Mouse (Mus musculus): ENCODE results near the gene Ryr3. TPM values are rescaled to one million over a fixed set of nuclear protein-coding genes. Genes with fewer than 3 reads are reported as not detected.
A peak's percentile ranks its signal among the peaks of the same experiment; 100 is the strongest.

The Ryr3 gene
- total RNA-seq (2021) = 10 to 100 TPM; 17.9 to 18.4 TPM
- long read RNA-seq, experiment 1, partial matches to known transcripts = 1 of 4 reads
- long read RNA-seq, experiment 1, other reads (novel, unspliced or antisense) = 3 of 4 reads
- long read RNA-seq, experiment 2, partial matches to known transcripts = 1 of 1 reads
- long read RNA-seq, experiment 2, other reads (novel, unspliced or antisense) = 0 of 1 reads

DNA sequence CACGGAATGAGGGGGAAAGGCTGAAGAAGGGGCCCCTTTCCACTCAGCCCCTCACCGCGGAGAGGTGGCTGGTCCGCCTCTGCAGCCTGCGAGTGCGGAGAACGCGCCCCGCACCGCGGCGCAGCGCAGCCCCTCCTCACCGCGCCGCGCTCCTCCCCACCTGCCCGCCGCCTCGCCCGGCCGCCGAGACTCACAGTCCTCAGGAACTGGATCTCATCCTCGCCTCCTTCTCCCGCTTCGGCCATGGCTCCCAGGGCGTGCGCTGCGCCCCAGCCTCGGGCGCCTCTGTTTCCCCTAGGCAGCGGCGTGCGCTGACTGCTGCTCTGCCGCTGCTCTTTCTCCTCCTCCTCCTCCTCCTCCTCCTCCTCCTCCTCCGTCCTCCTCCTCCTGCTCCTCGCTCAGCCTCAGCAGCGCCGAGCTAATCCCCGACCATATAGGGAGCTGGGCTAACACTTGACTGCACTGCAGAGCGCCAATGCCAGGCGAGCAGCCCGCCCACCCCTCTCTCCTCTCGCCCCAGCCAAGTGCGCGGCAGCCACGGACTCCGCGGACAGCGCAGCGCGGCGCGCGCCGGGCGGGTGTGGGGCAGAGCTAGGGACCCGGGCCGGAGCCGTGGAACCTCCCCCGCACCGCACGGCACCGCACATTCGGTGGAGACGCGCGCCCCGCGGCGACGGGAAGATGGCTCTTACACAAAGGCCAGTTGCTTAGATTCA lies at the start of gene Ryr3:
TSS of gene Ryr3 (minus strand) at position 351 of the 716 bp plus-strand sequence.
- DNase-seq = peak; percentile 38

- no peak for DNase-seq
Measured at GRCm38 (mm10) chr2:113238871-113239270, 22.0 kb upstream of the Ryr3 start.

- DNase-seq = no peak
Measured at GRCm38 (mm10) chr2:113236993-113237392, 20.1 kb upstream of the Ryr3 start.

DNA sequence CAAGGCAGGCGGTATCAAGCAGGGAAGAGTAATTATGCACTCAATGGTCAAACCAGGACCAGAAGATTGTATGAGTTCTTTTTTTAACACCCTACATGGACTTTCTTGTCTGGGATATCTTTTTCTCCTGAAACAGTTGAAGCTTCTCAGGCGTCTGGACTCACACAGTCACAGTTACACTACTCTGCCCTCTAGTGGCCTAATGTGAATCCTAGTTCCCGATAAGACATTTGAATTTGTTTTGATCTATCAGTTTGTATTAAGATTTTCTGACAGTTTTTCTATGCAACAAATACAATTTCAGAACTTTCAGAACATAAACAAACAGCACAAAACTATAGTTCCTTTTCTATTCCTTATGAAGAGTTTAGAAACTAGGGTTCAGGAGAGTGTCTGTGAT lies 17.7 kb upstream of the Ryr3 start:
- DNase-seq = no peak

GRCm38 (mm10) chr2:113233356-113233755 lies 16.5 kb upstream of the Ryr3 start:
- DNase-seq = no peak

DNA sequence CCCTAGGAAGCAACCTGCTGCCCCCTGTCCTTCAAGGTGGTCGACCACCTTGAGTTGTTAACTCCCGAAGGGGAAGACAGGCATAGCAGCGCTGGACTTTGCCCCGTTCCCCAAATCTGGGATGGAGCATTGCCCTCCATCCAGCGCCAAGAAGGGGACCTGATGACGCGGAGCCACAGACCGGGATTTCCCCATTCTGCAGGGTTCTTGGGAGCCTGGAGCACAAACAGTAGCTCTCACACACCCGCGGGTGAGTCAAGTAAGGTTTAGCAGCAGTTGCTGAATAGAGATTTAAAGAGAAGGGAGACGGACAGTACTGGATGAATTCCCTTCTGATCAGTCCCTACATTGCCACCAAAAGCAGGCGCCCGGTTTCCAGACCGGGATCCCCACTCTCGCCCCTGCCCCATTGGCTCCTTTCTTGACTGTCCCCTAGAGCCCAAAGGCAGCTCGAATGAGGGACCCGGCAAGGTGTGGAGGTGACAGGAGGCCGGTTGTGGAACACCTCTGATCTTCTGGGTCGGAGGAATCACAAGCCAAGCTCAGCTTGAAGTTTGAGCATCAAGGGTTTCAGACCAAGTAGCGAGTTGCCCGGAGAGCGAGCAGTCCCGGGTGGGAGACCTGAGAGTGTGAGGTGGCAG lies 671 bp downstream of the Ryr3 start:
- DNase-seq = no peak

DNA sequence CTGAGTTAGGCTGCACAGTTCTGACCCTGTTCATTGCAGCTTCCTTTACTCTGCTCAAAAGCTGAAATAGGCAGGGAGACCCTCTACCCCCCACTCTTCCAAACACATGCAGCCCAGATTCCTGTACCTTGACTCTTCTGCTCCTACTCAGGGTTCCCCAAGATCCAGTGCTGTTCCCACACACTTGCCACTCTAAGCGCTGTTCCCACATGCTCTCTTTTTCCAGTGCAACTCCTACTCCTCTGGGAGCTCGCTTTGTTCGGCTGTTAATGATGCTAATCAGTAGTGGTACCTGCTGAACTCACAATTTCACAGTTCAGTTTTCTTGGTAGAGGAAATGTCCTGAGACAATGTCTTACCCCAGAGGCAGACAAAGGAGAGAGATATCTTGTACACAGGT lies 6.9 kb downstream of the Ryr3 start:
- no peak for DNase-seq

DNA sequence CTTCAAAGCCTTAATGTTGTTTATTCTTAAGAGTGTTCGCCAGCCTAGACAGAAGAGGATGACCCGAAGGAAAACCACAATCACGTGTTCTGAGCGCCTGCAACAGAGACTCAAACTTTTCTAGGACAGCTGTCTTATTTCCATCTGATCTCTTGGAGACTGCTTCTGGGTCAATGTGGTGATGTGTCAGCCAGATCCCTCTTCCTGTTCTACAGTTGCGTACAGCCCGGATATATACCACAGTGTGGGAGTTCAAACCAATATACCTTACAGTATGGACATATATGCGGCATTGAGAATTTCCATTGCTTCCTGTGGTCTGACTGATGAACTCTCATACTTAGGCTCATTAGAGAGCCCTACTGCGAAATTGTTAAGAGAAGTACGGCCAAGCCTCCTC lies 7.6 kb downstream of the Ryr3 start:
- no peak for DNase-seq

- no peak for DNase-seq
Measured at GRCm38 (mm10) chr2:113202857-113203256, 14.0 kb downstream of the Ryr3 start.

DNA sequence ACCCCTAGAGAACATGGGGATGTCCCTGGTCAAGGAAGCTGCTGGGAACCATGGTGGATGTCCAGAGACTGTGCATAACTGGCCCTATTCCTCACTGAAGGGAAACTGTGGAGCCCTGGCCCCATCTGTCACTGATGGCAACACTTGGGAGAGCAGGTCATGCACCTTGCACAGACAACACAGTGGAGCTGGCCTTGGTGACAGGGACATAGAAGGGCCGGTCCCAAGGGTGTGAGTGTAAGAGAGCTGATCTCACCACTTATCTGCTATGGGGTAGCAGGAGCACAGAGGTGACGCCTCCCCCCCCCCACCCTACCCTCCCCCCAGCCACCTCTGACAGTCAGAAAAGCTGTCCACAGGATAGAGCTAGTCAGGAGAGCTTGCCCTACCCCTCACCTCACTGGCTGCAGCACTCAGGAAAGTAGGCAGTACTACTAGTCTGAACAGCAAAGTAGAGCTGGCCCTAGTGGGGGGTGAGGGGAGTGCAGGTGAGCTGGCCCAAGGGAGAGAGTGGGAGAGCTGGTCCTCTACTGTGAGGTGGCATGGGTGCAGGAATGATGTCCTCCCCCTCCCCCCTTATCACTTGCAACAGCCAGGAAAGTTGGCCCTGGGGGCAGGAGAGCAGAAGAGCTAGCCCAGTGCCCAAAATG lies 17.7 kb downstream of the Ryr3 start:
- DNase-seq = no peak

- no peak for DNase-seq
Measured at GRCm38 (mm10) chr2:113187158-113187557, 29.7 kb downstream of the Ryr3 start.

DNA sequence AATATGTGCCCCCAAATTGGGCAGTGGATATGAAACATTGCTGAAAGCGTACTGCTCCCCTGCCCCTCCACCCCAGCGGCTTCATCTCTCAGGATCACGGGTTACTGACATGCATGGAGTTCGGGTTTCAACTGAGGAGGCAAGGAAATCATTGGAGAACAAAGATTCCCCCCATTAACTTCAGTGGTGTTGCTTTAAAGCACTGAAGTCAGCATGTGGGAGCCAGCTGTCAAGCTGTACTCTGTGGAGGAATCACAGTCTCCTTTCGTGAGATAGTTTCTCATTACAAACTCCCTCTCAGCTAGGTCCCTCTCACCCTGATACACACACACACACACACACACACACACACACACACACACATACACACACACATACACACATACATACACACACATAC lies 35.2 kb downstream of the Ryr3 start:
- DNase-seq = no peak

DNA sequence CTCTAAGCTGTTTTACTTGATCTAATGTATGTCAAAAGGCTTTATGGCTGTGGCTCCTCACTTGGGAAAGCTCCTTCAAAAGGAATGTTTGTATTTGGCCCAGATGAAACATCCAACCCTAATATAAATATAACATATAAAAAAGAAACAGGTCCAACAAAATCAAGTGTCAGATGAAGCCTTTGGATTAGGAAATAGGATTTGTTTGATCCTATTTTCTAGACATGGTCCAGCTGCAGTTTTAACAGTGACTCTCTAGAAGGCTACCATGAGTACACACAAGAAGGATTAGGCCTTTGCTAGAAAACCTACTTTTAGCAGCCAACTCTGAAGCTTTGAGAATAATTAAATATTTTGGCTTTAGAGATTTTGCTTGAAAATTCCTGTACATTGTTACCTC lies 38.8 kb downstream of the Ryr3 start:
- DNase-seq = no peak

- no peak for DNase-seq
Measured at GRCm38 (mm10) chr2:113176337-113176736, 40.6 kb downstream of the Ryr3 start.

- no peak for DNase-seq
Measured at GRCm38 (mm10) chr2:113168096-113168495, 48.8 kb downstream of the Ryr3 start.

DNA sequence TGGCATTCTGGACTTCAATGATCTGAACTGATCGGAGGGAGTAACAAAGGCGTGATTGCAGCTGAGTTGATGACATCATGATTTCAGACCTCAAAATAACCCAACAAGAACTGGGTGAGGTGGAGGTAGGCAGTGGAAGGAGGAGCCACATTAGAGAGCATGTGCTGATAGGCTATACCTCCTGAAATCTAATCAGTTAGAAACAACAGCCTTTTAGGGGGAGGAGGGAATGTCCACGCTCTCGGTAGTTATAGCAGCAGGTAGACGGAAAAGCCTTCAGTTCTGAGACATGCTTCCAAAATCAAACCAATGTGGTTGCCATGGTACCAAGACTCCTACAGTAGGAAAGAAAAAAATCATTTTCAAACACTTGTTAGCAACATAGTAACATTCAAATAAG lies 55.4 kb downstream of the Ryr3 start:
- DNase-seq = no peak

DNA sequence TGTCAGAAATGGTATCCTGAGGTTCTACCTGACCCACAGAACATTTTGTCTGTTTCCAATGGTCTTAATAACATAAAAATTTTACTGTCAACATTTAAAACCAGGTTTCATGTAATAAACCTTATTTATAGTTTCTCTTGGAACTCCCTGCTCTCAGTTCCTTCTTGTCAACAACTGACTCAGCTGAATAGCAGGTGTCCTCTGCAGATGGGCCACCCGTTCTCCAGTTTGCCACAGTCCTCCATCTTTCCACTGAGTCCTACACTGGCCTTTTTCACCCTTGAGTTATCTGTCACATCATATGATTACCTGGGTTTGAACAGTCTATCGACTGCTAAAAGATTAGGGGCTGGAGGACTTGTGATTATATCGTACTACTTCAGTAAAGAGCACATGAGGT lies 79.1 kb downstream of the Ryr3 start:
- DNase-seq = no peak

DNA sequence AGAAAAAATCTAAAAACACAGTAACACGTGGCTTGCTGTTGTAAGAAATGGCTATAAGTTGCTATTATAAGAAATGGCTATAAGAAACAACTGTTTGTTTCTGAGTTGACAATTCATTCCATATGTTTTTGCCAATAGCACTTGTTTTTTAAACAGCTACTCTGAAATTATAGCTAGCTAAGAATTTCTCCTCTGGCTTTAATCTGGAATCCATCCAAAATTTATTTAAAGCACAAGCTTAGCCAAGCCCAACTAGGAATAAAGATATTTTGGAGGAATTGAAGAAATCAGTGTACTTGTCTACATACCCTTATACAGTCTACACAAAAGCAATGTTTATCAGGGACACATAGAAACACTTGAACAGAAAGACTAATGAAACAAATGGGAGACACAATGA lies 93.4 kb downstream of the Ryr3 start:
- no peak for DNase-seq

GRCm38 (mm10) chr2:113119080-113119479 lies 97.8 kb downstream of the Ryr3 start:
- no peak for DNase-seq

- no peak for DNase-seq
Measured at GRCm38 (mm10) chr2:113116788-113117187, 100.1 kb downstream of the Ryr3 start.

- no peak for DNase-seq
Measured at GRCm38 (mm10) chr2:113115897-113116283, 101.0 kb downstream of the Ryr3 start.

GRCm38 (mm10) chr2:113115248-113115896 lies 101.5 kb downstream of the Ryr3 start:
- peak; percentile 12 for DNase-seq

DNA sequence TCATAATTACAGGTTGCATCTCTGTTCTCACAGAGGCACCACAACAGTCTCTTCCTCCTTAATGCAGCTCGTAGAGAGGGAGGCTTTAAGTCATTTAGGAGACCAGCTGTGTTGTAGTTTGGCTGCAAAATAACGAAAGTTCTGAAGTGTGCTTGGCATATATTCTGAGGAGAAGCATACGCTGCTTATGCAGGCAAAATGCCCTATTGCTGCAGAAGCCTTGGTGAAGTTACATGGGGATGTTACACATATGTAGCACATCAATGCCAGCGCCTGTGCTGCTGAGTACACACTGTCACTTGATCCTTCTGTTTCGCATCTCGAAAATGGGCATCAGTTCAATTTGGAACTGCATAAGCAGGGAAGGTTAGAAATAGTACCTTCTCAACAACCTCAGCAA lies 112.3 kb downstream of the Ryr3 start:
- DNase-seq = no peak
